Mouse (Mus musculus) G1E (cell line): ENCODE results near the gene Cmpk1.

ENCODE experiments used
- CTCF ChIP-seq: IDR thresholded peaks from 2 replicates; pipeline ENCODE4 v1.5.1; 2012; ENCODE audit warnings: low read depth, low read length, inconsistent platforms, mixed read lengths
- GATA1 ChIP-seq: IDR thresholded peaks from 2 replicates; pipeline ENCODE4 v1.6.1; 2012; ENCODE audit warnings: borderline replicate concordance, low read length, inconsistent platforms, mixed read lengths
- GATA2 ChIP-seq: IDR thresholded peaks from 2 replicates; pipeline ENCODE4 v1.6.1; 2012; ENCODE audit warnings: low read depth, low read length, inconsistent platforms, borderline replicate concordance
- POLR2AphosphoS5 ChIP-seq: IDR thresholded peaks from 2 replicates; pipeline ENCODE4 v1.6.1; 2012; ENCODE audit warnings: low read depth, low read length, inconsistent platforms; ENCODE audit not compliant: insufficient replicate concordance

DNA sequence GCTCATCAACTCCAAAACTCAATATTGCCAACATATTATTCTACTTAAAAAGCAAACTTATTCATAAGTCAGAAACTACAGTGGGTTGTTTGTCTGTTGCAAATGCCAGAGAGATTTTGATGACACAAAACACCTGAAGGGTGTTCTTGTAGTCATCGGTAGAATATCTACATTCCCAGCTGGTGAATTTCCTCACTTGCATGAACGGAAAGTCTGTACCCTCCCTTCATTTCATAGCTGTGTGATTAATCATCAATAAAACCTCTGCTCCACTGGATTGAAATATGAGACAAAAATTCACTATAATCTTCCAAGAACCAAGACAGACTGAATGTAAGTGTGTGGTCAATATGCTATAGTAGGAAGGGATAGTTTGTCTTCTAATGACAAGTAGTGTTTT lies 27.5 kb downstream of the Cmpk1 start:
- no peak for TF ChIP-seq GATA2
- no peak for TF ChIP-seq CTCF
- no peak for TF ChIP-seq GATA1
- TF ChIP-seq POLR2AphosphoS5, result no peak
